Mouse (Mus musculus) kidney, postnatal 25 days (tissue): Measurements from ENCODE around the gene Nxph3.

Experiments
- DNase-seq, 2 experiments: peaks; one replicate each; pipeline ENCODE4 v3.0.0; 2021; ENCODE audit warnings: mixed read lengths in 2 of 2

The Nxph3 gene

GRCm38 (mm10) chr11:95492256-95492655 is 22.1 kb downstream of the Nxph3 start:
- DNase-seq: peak in 1 of 2 experiments; percentile 23

GRCm38 (mm10) chr11:95490104-95490503 is 24.3 kb downstream of the Nxph3 start:
- DNase-seq: peak; percentile 23 to 61

- no peak for DNase-seq
These were observed 27.1 kb downstream of the Nxph3 start for GRCm38 (mm10) chr11:95487237-95487636.

- no peak for DNase-seq
These were observed 28.7 kb downstream of the Nxph3 start for GRCm38 (mm10) chr11:95485634-95486033.

- DNase-seq: no peak
These were observed 33.7 kb downstream of the Nxph3 start for GRCm38 (mm10) chr11:95480662-95481061.

- no peak for DNase-seq
These were observed 34.9 kb downstream of the Nxph3 start for GRCm38 (mm10) chr11:95479458-95479857.

GRCm38 (mm10) chr11:95476323-95476722 is 38.0 kb downstream of the Nxph3 start:
- no peak for DNase-seq

- DNase-seq: no peak
These were observed 40.9 kb downstream of the Nxph3 start for GRCm38 (mm10) chr11:95473456-95473855.

- DNase-seq: no peak
These were observed 41.4 kb downstream of the Nxph3 start for GRCm38 (mm10) chr11:95472942-95473341.

GRCm38 (mm10) chr11:95467731-95468130 is 46.6 kb downstream of the Nxph3 start:
- DNase-seq: no peak

- no peak for DNase-seq
These were observed 52.2 kb downstream of the Nxph3 start for GRCm38 (mm10) chr11:95462168-95462567.

GRCm38 (mm10) chr11:95460872-95461271 is 53.5 kb downstream of the Nxph3 start:
- DNase-seq: no peak
